22 mouse cellular contexts compared by ENCODE assay signal in the genomic region with DNA sequence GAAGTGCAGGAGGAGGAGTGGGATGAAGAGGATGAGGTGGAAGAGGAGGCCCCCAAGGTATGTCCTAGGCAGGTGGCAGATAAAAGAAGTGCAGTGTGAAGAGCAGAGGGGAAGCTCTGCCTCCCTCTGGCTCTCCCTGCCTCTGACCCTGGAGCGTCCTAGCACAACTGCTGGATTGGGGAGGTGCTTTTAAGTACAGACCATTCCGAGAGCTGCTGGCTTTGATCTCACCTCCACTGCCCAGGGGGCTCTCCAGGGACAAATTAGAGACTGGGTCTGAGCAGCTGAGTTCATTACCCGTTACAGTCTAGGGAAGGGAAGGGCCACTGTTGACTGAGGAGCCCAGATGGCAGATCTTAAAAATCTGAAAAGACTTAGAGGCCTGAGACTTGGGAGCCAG. TPM values are rescaled to one million over a fixed set of nuclear protein-coding genes. Genes with fewer than 3 reads are reported as not detected.
DNase-seq lines count a peak whose midpoint lies in the region; ATAC-seq and TF ChIP-seq lines count a peak whose summit lies in the region.
"Had no signal": no experiment of that assay in that cellular context is flagged by ENCODE, and none has a peak within 500 bp of the region (broad histone marks: within the 10 kb centered on the region; RNA-seq: fewer than 3 reads in every experiment).

No protein-coding gene starts in this region.

- peaks cover 84% of the 10 kb centered on the region for H3K36me3 ChIP-seq in limb, embryonic 12.5 days
- H3K36me3 ChIP-seq in limb, embryonic 10.5 days, result peaks cover 86% of the 10 kb centered on the region
- H3K36me3 ChIP-seq in midbrain, embryonic 15.5 days (replicated peaks), result peaks cover 29% of the 10 kb centered on the region; the same call in 1 of the 2 replicates
- peaks cover 18% of the 10 kb centered on the region for H3K36me3 ChIP-seq in midbrain, embryonic 16.5 days (ENCODE audit: control insufficient read depth, insufficient read depth, low read length)
- H3K36me3 ChIP-seq in limb, embryonic 13.5 days, result peaks cover 80% of the 10 kb centered on the region

- WGBS in limb, embryonic 12.5 days, result 13% methylated on average over 3 of the region's 3 CpGs
- 12% methylated on average over 3 of the region's 3 CpGs for WGBS in limb, embryonic 10.5 days
- WGBS in midbrain, embryonic 15.5 days, result 48% methylated on average over 3 of the region's 3 CpGs
- WGBS in midbrain, embryonic 16.5 days, result 31% methylated on average over 3 of the region's 3 CpGs
- WGBS in limb, embryonic 13.5 days, result 19% methylated on average over 3 of the region's 3 CpGs

- ATAC-seq in limb, embryonic 12.5 days (ENCODE audit: insufficient number of reproducible peaks, insufficient read depth, low FRiP score, low TSS enrichment, low read depth), result no peak
- 0 out of 2 replicates have a peak, but pooled peaks have one; percentile 24 for ATAC-seq in midbrain, embryonic 15.5 days (replicated peaks)
- no peak; the same call in 1 of the 2 replicates for ATAC-seq in midbrain, embryonic 16.5 days
- ATAC-seq in limb, embryonic 13.5 days (ENCODE audit: low FRiP score, low read depth), result no peak
- ATAC-seq: forebrain, embryonic 15.5 days had no signal

- no peaks in the 10 kb centered on the region for H3K27me3 ChIP-seq in limb, embryonic 12.5 days
- H3K27me3 ChIP-seq in limb, embryonic 10.5 days (ENCODE audit: low read depth, poor library complexity, severe bottlenecking), result no peaks in the 10 kb centered on the region
- no peaks in the 10 kb centered on the region for H3K27me3 ChIP-seq in midbrain, embryonic 15.5 days (replicated peaks)
- H3K27me3 ChIP-seq in midbrain, embryonic 16.5 days (ENCODE audit: control insufficient read depth, insufficient read depth, low read depth, low read length), result no peaks in the 10 kb centered on the region
- H3K27me3 ChIP-seq in limb, embryonic 13.5 days, result no peaks in the 10 kb centered on the region
- H3K27me3 ChIP-seq: forebrain, embryonic 15.5 days; heart, embryonic 15.5 days; hindbrain, embryonic 13.5 days had no signal

- H3K4me3 ChIP-seq in limb, embryonic 12.5 days (replicated peaks), result no peak overlapping the region
- H3K4me3 ChIP-seq in limb, embryonic 10.5 days, result no peak overlapping the region
- H3K4me3 ChIP-seq in midbrain, embryonic 15.5 days, result no peak overlapping the region
- no peak overlapping the region for H3K4me3 ChIP-seq in midbrain, embryonic 16.5 days (ENCODE audit: low read depth, low read length)
- H3K4me3 ChIP-seq in cortical plate, adult 2 months (ENCODE audit: insufficient read depth, low read length), result no peak overlapping the region
- no peak overlapping the region for H3K4me3 ChIP-seq in limb, embryonic 13.5 days
- H3K4me3 ChIP-seq: forebrain, embryonic 15.5 days; heart, adult 2 months; heart, embryonic 15.5 days; hindbrain, embryonic 13.5 days had no signal

- no peak for TF ChIP-seq POLR2A in cortical plate, adult 2 months (IDR thresholded peaks at IDR 0.05; ENCODE audit: extremely low read depth, insufficient read depth, low read length)

- H3K4me2 ChIP-seq in limb, embryonic 12.5 days, result no peak overlapping the region
- no peak overlapping the region for H3K4me2 ChIP-seq in midbrain, embryonic 15.5 days
- H3K4me2 ChIP-seq in midbrain, embryonic 16.5 days (ENCODE audit: low read length), result no peak overlapping the region
- H3K4me2 ChIP-seq in limb, embryonic 13.5 days (replicated peaks), result no peak overlapping the region
- H3K4me2 ChIP-seq: forebrain, embryonic 15.5 days; heart, embryonic 11.5 days; heart, embryonic 15.5 days; hindbrain, embryonic 13.5 days had no signal

- H3K9ac ChIP-seq in limb, embryonic 12.5 days (replicated peaks), result 0 out of 2 replicates have a peak overlapping the region, but pooled peaks have one; percentile 23
- no peak overlapping the region for H3K9ac ChIP-seq in midbrain, embryonic 15.5 days
- H3K9ac ChIP-seq in midbrain, embryonic 16.5 days (ENCODE audit: low read depth, low read length), result no peak overlapping the region
- H3K9ac ChIP-seq in limb, embryonic 13.5 days, result no peak overlapping the region
- H3K9ac ChIP-seq: forebrain, embryonic 15.5 days; heart, embryonic 15.5 days; hindbrain, embryonic 13.5 days had no signal

- no peaks in the 10 kb centered on the region for H3K9me3 ChIP-seq in limb, embryonic 12.5 days
- no peaks in the 10 kb centered on the region for H3K9me3 ChIP-seq in limb, embryonic 10.5 days (replicated peaks)
- H3K9me3 ChIP-seq in midbrain, embryonic 15.5 days, result no peaks in the 10 kb centered on the region
- H3K9me3 ChIP-seq in midbrain, embryonic 16.5 days (replicated peaks; ENCODE audit: control insufficient read depth, low read length, poor library complexity, severe bottlenecking), result no peaks in the 10 kb centered on the region
- H3K9me3 ChIP-seq in limb, embryonic 13.5 days, result no peaks in the 10 kb centered on the region
- H3K9me3 ChIP-seq: forebrain, embryonic 15.5 days; G1E; heart, embryonic 15.5 days; hindbrain, embryonic 13.5 days had no signal

- H3K27ac ChIP-seq in limb, embryonic 12.5 days, result peak overlapping the region; percentile 41; the same call in 1 of the 2 replicates
- H3K27ac ChIP-seq in limb, embryonic 10.5 days, result no peak overlapping the region
- H3K27ac ChIP-seq in midbrain, embryonic 15.5 days, result 0 out of 2 replicates have a peak overlapping the region, but pooled peaks have one; percentile 34
- H3K27ac ChIP-seq in midbrain, embryonic 16.5 days (ENCODE audit: low read length), result no peak overlapping the region
- 0 out of 2 replicates have a peak overlapping the region, but pooled peaks have one; percentile 46 for H3K27ac ChIP-seq in cortical plate, adult 2 months (ENCODE audit: insufficient read depth, low read length)
- 0 out of 2 replicates have a peak overlapping the region, but pooled peaks have one; percentile 55 for H3K27ac ChIP-seq in limb, embryonic 13.5 days
- H3K27ac ChIP-seq: forebrain, embryonic 15.5 days; heart, adult 2 months; heart, embryonic 15.5 days; hindbrain, embryonic 13.5 days; hindbrain, postnatal 0 days had no signal

- DNase-seq in limb, embryonic 10.5 days (ENCODE audit: low spot score), result no peak
- no peak for DNase-seq in urinary bladder, postnatal 25 days (ENCODE audit: low spot score)
- no peak for DNase-seq in urinary bladder, postnatal 4 days (ENCODE audit: low spot score in 2 of 2)
- DNase-seq: adrenal gland, postnatal 10 days; cerebellum, adult 11-12 months; cerebellum, adult 9-11 months; cerebellum, postnatal 36 days; embryo, embryonic 11 days; gastrocnemius, postnatal 14 days; heart, adult 2 months; heart, postnatal 14 days had no signal

- TF ChIP-seq CTCF in cortical plate, adult 2 months (IDR thresholded peaks at IDR 0.05; ENCODE audit: extremely low read depth, insufficient read depth, low read length), result no peak

- peaks cover 23% of the 10 kb centered on the region for H3K4me1 ChIP-seq in limb, embryonic 12.5 days (replicated peaks)
- peaks cover 19% of the 10 kb centered on the region for H3K4me1 ChIP-seq in limb, embryonic 10.5 days
- peaks cover 5% of the 10 kb centered on the region; the same call in 1 of the 2 replicates for H3K4me1 ChIP-seq in midbrain, embryonic 15.5 days
- no peaks in the 10 kb centered on the region; the same call in 1 of the 2 replicates for H3K4me1 ChIP-seq in midbrain, embryonic 16.5 days (ENCODE audit: control insufficient read depth, insufficient read depth, low read length)
- peaks cover 11% of the 10 kb centered on the region for H3K4me1 ChIP-seq in cortical plate, adult 2 months (ENCODE audit: control insufficient read depth, insufficient read depth, low read length)
- peaks cover 20% of the 10 kb centered on the region for H3K4me1 ChIP-seq in limb, embryonic 13.5 days

RNA-seq across cellular contexts. Expression of gene Uqcr10, which starts 24.0 kb away (rescaled TPM):
- polyA plus RNA-seq in limb, embryonic 12.5 days (2016; fragmentation: Nextera tagmentation; extraction: Ambion mirVana), result 646 and 679 TPM in 2 replicates
- polyA plus RNA-seq in limb, embryonic 10.5 days (2016; fragmentation: Nextera tagmentation; extraction: Ambion mirVana), result 672 and 718 TPM in 2 replicates
- polyA plus RNA-seq in midbrain, embryonic 15.5 days (2015; fragmentation: Nextera tagmentation; extraction: Ambion mirVana), result 556 and 560 TPM in 2 replicates
- 525 and 569 TPM in 2 replicates for polyA plus RNA-seq in midbrain, embryonic 16.5 days (2015; fragmentation: Nextera tagmentation; extraction: Ambion mirVana)
- 1,122 and 1,215 TPM in 2 replicates for polyA plus RNA-seq in cortical plate, adult 2 months (2012; rRNA removed)
- polyA plus RNA-seq in limb, embryonic 13.5 days (2015; fragmentation: Nextera tagmentation; extraction: Ambion mirVana), result 662 and 692 TPM in 2 replicates

RNA-seq across cellular contexts. Expression of gene Zmat5, which starts 24.4 kb away (rescaled TPM):
- 75.7 and 76.7 TPM in 2 replicates for polyA plus RNA-seq in limb, embryonic 12.5 days (2016; fragmentation: Nextera tagmentation; extraction: Ambion mirVana)
- polyA plus RNA-seq in limb, embryonic 10.5 days (2016; fragmentation: Nextera tagmentation; extraction: Ambion mirVana), result 83.0 and 83.7 TPM in 2 replicates
- polyA plus RNA-seq in midbrain, embryonic 15.5 days (2015; fragmentation: Nextera tagmentation; extraction: Ambion mirVana), result 57.0 and 59.1 TPM in 2 replicates
- polyA plus RNA-seq in midbrain, embryonic 16.5 days (2015; fragmentation: Nextera tagmentation; extraction: Ambion mirVana), result 49.4 and 51.3 TPM in 2 replicates
- polyA plus RNA-seq in cortical plate, adult 2 months (2012; rRNA removed), result 48.1 and 52.6 TPM in 2 replicates
- 63.4 and 65.3 TPM in 2 replicates for polyA plus RNA-seq in limb, embryonic 13.5 days (2015; fragmentation: Nextera tagmentation; extraction: Ambion mirVana)

RNA-seq across cellular contexts. Expression of gene Ascc2, which starts 42.6 kb away (rescaled TPM):
- polyA plus RNA-seq in limb, embryonic 12.5 days (2016; fragmentation: Nextera tagmentation; extraction: Ambion mirVana), result 37.2 and 39.7 TPM in 2 replicates
- polyA plus RNA-seq in limb, embryonic 10.5 days (2016; fragmentation: Nextera tagmentation; extraction: Ambion mirVana), result 40.3 and 40.5 TPM in 2 replicates
- 23.1 and 24.4 TPM in 2 replicates for polyA plus RNA-seq in midbrain, embryonic 15.5 days (2015; fragmentation: Nextera tagmentation; extraction: Ambion mirVana)
- 20.5 and 22.1 TPM in 2 replicates for polyA plus RNA-seq in midbrain, embryonic 16.5 days (2015; fragmentation: Nextera tagmentation; extraction: Ambion mirVana)
- polyA plus RNA-seq in cortical plate, adult 2 months (2012; rRNA removed), result 20.0 and 22.9 TPM in 2 replicates
- polyA plus RNA-seq in limb, embryonic 13.5 days (2015; fragmentation: Nextera tagmentation; extraction: Ambion mirVana), result 31.0 and 33.5 TPM in 2 replicates

Comparison
In these comparisons a context has a peak if more than half of its experiments do, and no peak if none do; other contexts are left out.
1. H3K27ac ChIP-seq: peak in limb, embryonic 12.5 days (single experiment), midbrain, embryonic 15.5 days (single experiment), cortical plate, adult 2 months (single experiment) and limb, embryonic 13.5 days (single experiment); none in limb, embryonic 10.5 days (single experiment) and midbrain, embryonic 16.5 days (single experiment).